Mouse (Mus musculus): ENCODE measurements around the gene Tll1.

DNA sequence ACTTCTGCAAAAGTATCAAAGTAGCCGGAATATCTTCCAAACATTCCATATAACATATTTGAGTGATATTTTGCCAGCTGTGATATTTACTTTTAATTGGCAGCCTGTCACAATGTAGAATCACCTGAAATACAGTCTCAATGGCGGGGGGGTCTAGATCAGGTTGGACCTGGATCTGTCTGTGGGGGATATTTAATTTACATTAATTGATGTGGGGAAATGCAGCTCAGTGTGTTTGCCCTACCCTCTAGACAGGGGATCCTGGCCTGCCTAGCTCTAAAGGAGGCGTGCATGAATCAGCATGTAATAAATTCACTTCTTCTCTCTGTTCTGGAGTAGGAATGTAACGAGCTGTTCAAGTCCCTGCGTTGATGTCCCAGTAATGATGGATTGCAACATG lies 181.7 kb downstream of the Tll1 start:
- TF ChIP-seq GATA1 (IDR thresholded peaks at IDR 0.05; ENCODE audit: borderline replicate concordance, low read length) (no peak), FLI1 (IDR thresholded peaks at IDR 0.05; ENCODE audit: low read length) (no peak)

All from megakaryocyte, embryonic 14.5 days (primary cell).